In genomic region chr7:66233141-66233946, GRCm38 (mm10) we compare ENCODE assay signal across 9 mouse cellular contexts.
DNase-seq lines count a peak whose midpoint lies in the region; ATAC-seq and TF ChIP-seq lines count a peak whose summit lies in the region.
"Had no signal": no experiment of that assay in that cellular context is flagged by ENCODE, and none has a peak within 500 bp of the region (broad histone marks: within the 10 kb centered on the region; RNA-seq: fewer than 3 reads in every experiment).

No protein-coding gene starts in this region.

- no peaks in the 10 kb centered on the region for H3K79me2 ChIP-seq in heart, adult 2 months (replicated peaks; ENCODE audit: control insufficient read depth, insufficient read depth, low read length)

- WGBS in heart, embryonic 12.5 days, result 30% methylated on average over 4 of the region's 4 CpGs
- WGBS in heart, adult 2 months, result 41% methylated on average over 4 of the region's 4 CpGs
- 30% methylated on average over 4 of the region's 4 CpGs for WGBS in liver, embryonic 13.5 days (ENCODE audit: insufficient replicate concordance)

- H3K4me2 ChIP-seq in heart, embryonic 12.5 days, result no peak overlapping the region
- H3K4me2 ChIP-seq in liver, embryonic 13.5 days, result peak overlapping the region; percentile 48

- TF ChIP-seq CTCF in heart, adult 2 months (IDR thresholded peaks at IDR 0.05), result no peak

- peak; percentile 56 for ATAC-seq in heart, embryonic 12.5 days (ENCODE audit: insufficient number of reproducible peaks, low FRiP score)
- ATAC-seq in common myeloid progenitor, adult 5-6 weeks (replicated peaks; ENCODE audit: low read depth, poor library complexity, severe bottlenecking), result peak; percentile 76
- peak; percentile 93 for ATAC-seq in liver, embryonic 13.5 days (ENCODE audit: low read depth)
- ATAC-seq: Patski had no signal

- peaks cover 47% of the 10 kb centered on the region for H3K4me1 ChIP-seq in heart, embryonic 12.5 days (replicated peaks)
- peaks cover 2% of the 10 kb centered on the region for H3K4me1 ChIP-seq in heart, adult 2 months (ENCODE audit: control insufficient read depth, insufficient read depth, low read length)
- H3K4me1 ChIP-seq in liver, embryonic 13.5 days (replicated peaks), result peaks cover 59% of the 10 kb centered on the region

- no peak for DNase-seq in heart, adult 2 months
- DNase-seq in CD4-positive, CD25-positive, alpha-beta regulatory T cell, adult 2 months (ENCODE audit: low read depth, low spot score), result peak; percentile 69
- DNase-seq in liver, embryonic 13.5 days, result peak; percentile 79
- no peak for DNase-seq in left cerebral cortex, adult 18-20 months (ENCODE audit: low spot score in 2 of 2)
- DNase-seq in left cerebral cortex, postnatal 10 days (ENCODE audit: extremely low spot score in 1 of 2, low spot score in 2 of 2), result no peak
- DNase-seq in cerebellum, adult 9-11 months, result no peak

- H3K27ac ChIP-seq in heart, embryonic 12.5 days (ENCODE audit: poor library complexity, severe bottlenecking), result peak overlapping the region; percentile 82
- H3K27ac ChIP-seq in heart, adult 2 months, result no peak overlapping the region
- peak overlapping the region; percentile 86 for H3K27ac ChIP-seq in liver, embryonic 13.5 days

- no peaks in the 10 kb centered on the region for H3K36me3 ChIP-seq in heart, embryonic 12.5 days
- no peaks in the 10 kb centered on the region for H3K36me3 ChIP-seq in heart, adult 2 months (ENCODE audit: control insufficient read depth, insufficient read depth, low read length)
- no peaks in the 10 kb centered on the region for H3K36me3 ChIP-seq in liver, embryonic 13.5 days

- no peak overlapping the region for H3K4me3 ChIP-seq in heart, embryonic 12.5 days
- H3K4me3 ChIP-seq in heart, adult 2 months, result no peak overlapping the region
- H3K4me3 ChIP-seq in liver, embryonic 13.5 days (replicated peaks), result 0 out of 2 replicates have a peak overlapping the region, but pooled peaks have one; percentile 14

- intact Hi-C loops in heart, adult 2 months (cut with DNase I), result no loop called here
- intact Hi-C loops in left cerebral cortex, postnatal 10 days (cut with DNase I), result no loop called here

- H3K9me3 ChIP-seq in heart, embryonic 12.5 days (replicated peaks), result no peaks in the 10 kb centered on the region
- H3K9me3 ChIP-seq in liver, embryonic 13.5 days (replicated peaks), result no peaks in the 10 kb centered on the region

- no peak for TF ChIP-seq EP300 in heart, adult 2 months (IDR thresholded peaks at IDR 0.05; ENCODE audit: insufficient read depth, low read depth, low read length)

- H3K27me3 ChIP-seq in heart, embryonic 12.5 days (replicated peaks), result no peaks in the 10 kb centered on the region
- H3K27me3 ChIP-seq in heart, adult 2 months (ENCODE audit: control insufficient read depth, insufficient read depth, low read length), result no peaks in the 10 kb centered on the region
- no peaks in the 10 kb centered on the region for H3K27me3 ChIP-seq in liver, embryonic 13.5 days
- H3K27me3 ChIP-seq: Patski had no signal

- no peak overlapping the region for H3K9ac ChIP-seq in heart, embryonic 12.5 days
- H3K9ac ChIP-seq in heart, adult 2 months (ENCODE audit: low read depth, low read length), result no peak overlapping the region
- peak overlapping the region; percentile 52 for H3K9ac ChIP-seq in liver, embryonic 13.5 days

- no peak for TF ChIP-seq POLR2A in heart, adult 2 months (IDR thresholded peaks at IDR 0.05; ENCODE audit: insufficient read depth, low read depth, low read length)

Comparison
In these comparisons a context has a peak if more than half of its experiments do, and no peak if none do; other contexts are left out.
1. DNase-seq: peak in CD4-positive, CD25-positive, alpha-beta regulatory T cell, adult 2 months (single experiment) and liver, embryonic 13.5 days (single experiment); none in heart, adult 2 months (0 of 2), left cerebral cortex, adult 18-20 months (0 of 2), left cerebral cortex, postnatal 10 days (0 of 2) and cerebellum, adult 9-11 months (single experiment).
2. Peak in every context shown above with its lines, with median percentiles within 50 percentile points of each other: ATAC-seq.